In genomic region chr5:35361570-35362284, GRCm38 (mm10) we compare ENCODE assay signal across 8 mouse cellular contexts. TPM values are rescaled to one million over a fixed set of nuclear protein-coding genes. Genes with fewer than 3 reads are reported as not detected.
DNase-seq lines count a peak whose midpoint lies in the region; ATAC-seq and TF ChIP-seq lines count a peak whose summit lies in the region.

No protein-coding gene starts in this region.

- ATAC-seq in G1E (ENCODE audit: extremely low read depth, insufficient number of reproducible peaks, low FRiP score, poor library complexity, severe bottlenecking), result peak; percentile 57
- ATAC-seq in forebrain, embryonic 16.5 days, result peak; percentile 70
- peak; percentile 85 to 94 for ATAC-seq in hematopoietic stem cell, adult 5-6 weeks (replicated peaks in 1 of 2; ENCODE audit: insufficient read depth in 1 of 2, low FRiP score in 2 of 2, low TSS enrichment in 1 of 2, low read depth in 1 of 2, poor library complexity in 2 of 2, severe bottlenecking in 2 of 2)
- 0 out of 2 replicates have a peak, but pooled peaks have one; percentile 31 for ATAC-seq in lung, embryonic 15.5 days (ENCODE audit: borderline replicate concordance, extremely low read depth, low FRiP score, low TSS enrichment)

- peaks cover 8% of the 10 kb centered on the region for H3K27me3 ChIP-seq in G1E (ENCODE audit: insufficient read depth, low read length)
- H3K27me3 ChIP-seq in forebrain, embryonic 16.5 days (replicated peaks; ENCODE audit: control insufficient read depth, insufficient read depth, low read length), result peaks cover 3% of the 10 kb centered on the region; the same call in 1 of the 2 replicates
- peaks cover 26% of the 10 kb centered on the region for H3K27me3 ChIP-seq in lung, embryonic 15.5 days
- no peaks in the 10 kb centered on the region for H3K27me3 ChIP-seq in thymus, adult 2 months (ENCODE audit: control insufficient read depth, insufficient read depth, low read length)

- DNase-seq in G1E (ENCODE audit: low spot score), result peak; percentile 69
- DNase-seq in cerebellum, adult 11-12 months, result peak; percentile 86
- DNase-seq in layer of hippocampus, adult 2 months (ENCODE audit: low spot score in 2 of 2), result peak; percentile 89 to 97
- peak; percentile 94 for DNase-seq in ovary, postnatal 10 days (ENCODE audit: low spot score)
- DNase-seq in thymus, adult 2 months, result peak; percentile 89

- H3K9me3 ChIP-seq in G1E (replicated peaks), result no peaks in the 10 kb centered on the region
- H3K9me3 ChIP-seq in forebrain, embryonic 16.5 days (ENCODE audit: control insufficient read depth, low read length), result no peaks in the 10 kb centered on the region
- no peaks in the 10 kb centered on the region for H3K9me3 ChIP-seq in lung, embryonic 15.5 days

- H3K4me1 ChIP-seq in G1E (ENCODE audit: insufficient read depth, low read depth, low read length), result no peaks in the 10 kb centered on the region
- H3K4me1 ChIP-seq in forebrain, embryonic 16.5 days (replicated peaks; ENCODE audit: control insufficient read depth, insufficient read depth, low read length), result no peaks in the 10 kb centered on the region
- H3K4me1 ChIP-seq in lung, embryonic 15.5 days, result no peaks in the 10 kb centered on the region
- H3K4me1 ChIP-seq in thymus, adult 2 months (replicated peaks; ENCODE audit: control insufficient read depth, insufficient read depth, low read length), result no peaks in the 10 kb centered on the region

- H3K36me3 ChIP-seq in G1E (replicated peaks), result no peaks in the 10 kb centered on the region
- H3K36me3 ChIP-seq in forebrain, embryonic 16.5 days (ENCODE audit: control insufficient read depth, insufficient read depth), result no peaks in the 10 kb centered on the region
- H3K36me3 ChIP-seq in lung, embryonic 15.5 days, result no peaks in the 10 kb centered on the region
- no peaks in the 10 kb centered on the region for H3K36me3 ChIP-seq in thymus, adult 2 months (ENCODE audit: control insufficient read depth, insufficient read depth, low read length)

- H3K27ac ChIP-seq in forebrain, embryonic 16.5 days (ENCODE audit: low read length), result no peak overlapping the region
- H3K27ac ChIP-seq in layer of hippocampus, adult 2 months, result no peak overlapping the region
- no peak overlapping the region for H3K27ac ChIP-seq in lung, embryonic 15.5 days
- H3K27ac ChIP-seq in thymus, adult 2 months (ENCODE audit: control insufficient read depth, insufficient read depth, low read length), result no peak overlapping the region

- TF ChIP-seq POLR2A in thymus, adult 2 months (IDR thresholded peaks at IDR 0.05; ENCODE audit: control insufficient read depth, extremely low read depth, insufficient read depth, low read length, poor library complexity), result no peak

- TF ChIP-seq CTCF in G1E (IDR thresholded peaks at IDR 0.05; ENCODE audit: low read depth, low read length), result peak; percentile 92
- TF ChIP-seq CTCF in layer of hippocampus, adult 2 months (conservative IDR thresholded peaks at IDR 0.05), result peak; percentile 100
- TF ChIP-seq CTCF in thymus, adult 2 months (IDR thresholded peaks at IDR 0.05; ENCODE audit: borderline replicate concordance, control insufficient read depth, extremely low read depth, insufficient read depth, low read length, poor library complexity), result peak; percentile 98

- WGBS in forebrain, embryonic 16.5 days, result 48% methylated on average over 8 of the region's 8 CpGs
- 46% methylated on average over 8 of the region's 8 CpGs for WGBS in lung, embryonic 15.5 days
- WGBS in thymus, adult 2 months, result 49% methylated on average over 8 of the region's 8 CpGs

- H3K4me2 ChIP-seq in forebrain, embryonic 16.5 days (ENCODE audit: low read length), result no peak overlapping the region
- H3K4me2 ChIP-seq in lung, embryonic 15.5 days, result no peak overlapping the region

- no peak overlapping the region for H3K9ac ChIP-seq in forebrain, embryonic 16.5 days (replicated peaks; ENCODE audit: low read depth, low read length)
- H3K9ac ChIP-seq in lung, embryonic 15.5 days, result no peak overlapping the region

- no peak overlapping the region for H3K4me3 ChIP-seq in G1E (ENCODE audit: low read depth, low read length)
- no peak overlapping the region for H3K4me3 ChIP-seq in forebrain, embryonic 16.5 days (replicated peaks; ENCODE audit: low read length)
- no peak overlapping the region for H3K4me3 ChIP-seq in layer of hippocampus, adult 2 months
- no peak overlapping the region for H3K4me3 ChIP-seq in lung, embryonic 15.5 days
- H3K4me3 ChIP-seq in thymus, adult 2 months (ENCODE audit: control insufficient read depth, insufficient read depth, low read length), result no peak overlapping the region

RNA-seq across cellular contexts. Expression of gene Hmx1, which starts 27.2 kb away (rescaled TPM):
- total RNA-seq in G1E (2014; fragmentation: Nextera tagmentation) (not detected in 2 replicates), G1E (2017) (not detected in 2 replicates)
- polyA plus RNA-seq in G1E (2012), result not detected in 2 replicates
- polyA plus RNA-seq in forebrain, embryonic 16.5 days (2015; fragmentation: Nextera tagmentation; extraction: Ambion mirVana), result not detected in 2 replicates
- not detected in 2 replicates for total RNA-seq in hematopoietic stem cell, adult 5-6 weeks (2017)
- not detected for total RNA-seq in layer of hippocampus, adult 2 months (2021)
- polyA plus RNA-seq in lung, embryonic 15.5 days (2015; fragmentation: Nextera tagmentation; extraction: Ambion mirVana), result 0.10 and 0.27 TPM in 2 replicates
- 0.24 and 0.80 TPM in 2 replicates for polyA plus RNA-seq in thymus, adult 2 months (2012; rRNA removed)

Comparison
In these comparisons a context has a peak if more than half of its experiments do, and no peak if none do; other contexts are left out.
1. ATAC-seq: peak in every context shown above with its lines; median percentile 90 in hematopoietic stem cell, adult 5-6 weeks; 70 in forebrain, embryonic 16.5 days; 57 in G1E; 31 in lung, embryonic 15.5 days.